Mouse (Mus musculus): ENCODE data around the gene Aoc3.
"Not testable (repeated sequence)": the region's sequence is repeated elsewhere in the genome, so short reads cannot be mapped to it uniquely, and the experiment has no call there.

Gene Aoc3

GRCm38 (mm10) chr11:101370141-101370540 lies 39.7 kb downstream of the Aoc3 start:
- no peak for DNase-seq (ENCODE audit: low read depth, low spot score)

- DNase-seq (ENCODE audit: low read depth, low spot score), result no peak
These were observed 44.1 kb downstream of the Aoc3 start for GRCm38 (mm10) chr11:101374421-101374938.

- DNase-seq (ENCODE audit: low read depth, low spot score), result not testable (repeated sequence)
These were observed 47.8 kb downstream of the Aoc3 start for GRCm38 (mm10) chr11:101378196-101378595.

- DNase-seq (ENCODE audit: low read depth, low spot score), result no peak
These were observed 48.5 kb downstream of the Aoc3 start for GRCm38 (mm10) chr11:101378926-101379325.

GRCm38 (mm10) chr11:101381817-101382216 lies 51.4 kb downstream of the Aoc3 start:
- no peak for DNase-seq (ENCODE audit: low read depth, low spot score)
